Mouse (Mus musculus): Measurements from ENCODE around the gene Fam171a2.

DNA sequence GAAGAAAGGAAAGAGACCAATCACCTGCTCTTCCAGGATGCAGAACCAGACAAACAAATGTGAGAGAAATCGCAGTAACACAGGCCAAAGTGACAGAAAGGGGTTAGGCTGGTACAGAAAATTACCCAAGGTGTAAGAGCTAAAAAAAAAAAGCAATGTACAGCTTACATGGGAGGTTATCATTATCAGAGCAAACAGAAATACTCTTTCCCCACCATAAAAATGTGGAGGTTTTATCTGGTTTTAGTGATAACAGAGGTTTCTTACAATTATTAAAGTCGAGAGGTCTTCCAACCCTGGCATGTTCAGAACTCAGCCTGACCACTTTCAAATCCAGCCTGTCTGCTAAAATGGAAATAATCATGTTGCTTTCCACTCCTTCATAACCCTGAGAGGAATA, 40.4 kb upstream of the Fam171a2 start:
- TF ChIP-seq CTCF (IDR thresholded peaks at IDR 0.05; ENCODE audit: low read depth), result no peak
- TF ChIP-seq EP300 (IDR thresholded peaks at IDR 0.05; ENCODE audit: low read depth), result peak; percentile 43

All from liver, embryonic 14.5 days (tissue).